Mouse (Mus musculus) heart, embryonic 15.5 days (tissue): ENCODE results near the gene Rrbp1. TPM values are rescaled to one million over a fixed set of nuclear protein-coding genes. Genes with fewer than 3 reads are reported as not detected.

Source experiments
- ATAC-seq: fragments of 200-750 bp; cut with Nextera tagmentation; replicated peaks from 2 replicates; pipeline ENCODE4 v1.8.0; 2017; ENCODE audit warnings: low read depth, moderate TSS enrichment; ENCODE audit not compliant: insufficient number of reproducible peaks, insufficient read depth, low FRiP score
- H3K27ac ChIP-seq: fragments of 300-500 bp; sonication (generic); 2 replicates; pipeline ENCODE4 v1.5.1; 2015; ENCODE audit warnings: mild to moderate bottlenecking, inconsistent platforms
- H3K27me3 ChIP-seq: fragments of 300-500 bp; sonication (generic); 2 replicates; pipeline ENCODE4 v1.6.1; 2015; ENCODE audit warnings: inconsistent platforms
- H3K36me3 ChIP-seq: fragments of 300-500 bp; sonication (generic); 2 replicates; pipeline ENCODE4 v1.6.1; 2015; ENCODE audit warnings: mild to moderate bottlenecking, inconsistent platforms
- H3K4me1 ChIP-seq: fragments of 300-500 bp; sonication (generic); replicated peaks from 2 replicates; pipeline ENCODE4 v1.6.1; 2015; ENCODE audit warnings: inconsistent platforms
- H3K4me2 ChIP-seq: fragments of 300-500 bp; sonication (generic); 2 replicates; pipeline ENCODE4 v1.6.1; 2015; ENCODE audit warnings: inconsistent platforms, mild to moderate bottlenecking, moderate library complexity
- H3K4me3 ChIP-seq: fragments of 300-500 bp; sonication (generic); 2 replicates; pipeline ENCODE4 v1.5.1; 2015; ENCODE audit warnings: mild to moderate bottlenecking, inconsistent platforms
- H3K9ac ChIP-seq: fragments of 300-500 bp; sonication (generic); 2 replicates; pipeline ENCODE4 v1.6.1; 2015; ENCODE audit warnings: mild to moderate bottlenecking, inconsistent platforms
- H3K9me3 ChIP-seq: fragments of 300-500 bp; sonication (generic); replicated peaks from 2 replicates; pipeline ENCODE4 v1.6.1; 2016; ENCODE audit warnings: inconsistent platforms
- WGBS: fragments of 180-500 bp; shearing (Covaris S2); methylation state at CpG from one replicate; pipeline ENCODE4 v1.1.7; 2015; ENCODE audit warnings: mixed read lengths; 5-methylcytosine and 5-hydroxymethylcytosine counted together
- polyA plus RNA-seq: library from polyadenylated mRNA; unstranded; fragments of >200 nt; fragmentation: Nextera tagmentation; extraction: Ambion mirVana; gene quantifications from 2 replicates; pipeline ENCODE4 v1.2.1, GENCODE M21; 2015

Gene Rrbp1
- polyA plus RNA-seq, 1 experiment from 2014 or later: 59.2 TPM

- Histone ChIP-seq H3K9me3 (no peaks in the 10 kb centered on the region), H3K9ac (no peak overlapping the region), H3K4me2 (peak overlapping the region; percentile 11), H3K27ac (peak overlapping the region; percentile 50), H3K27me3 (no peaks in the 10 kb centered on the region), H3K4me3 (no peak overlapping the region), H3K4me1 (peaks cover 70% of the 10 kb centered on the region), H3K36me3 (no peaks in the 10 kb centered on the region)
- ATAC-seq: peak; percentile 34; the same call in 1 of the 2 replicates
- WGBS: 39% methylated on average over 6 of the region's 6 CpGs
Observed at GRCm38 (mm10) chr2:144005166-144005955, 5.7 kb downstream of the Rrbp1 start.

- Histone ChIP-seq H3K9me3 (no peaks in the 10 kb centered on the region), H3K4me2 (no peak overlapping the region), H3K27ac (no peak overlapping the region), H3K4me1 (peaks cover 59% of the 10 kb centered on the region), H3K27me3 (no peaks in the 10 kb centered on the region), H3K36me3 (no peaks in the 10 kb centered on the region), H3K9ac (no peak overlapping the region), H3K4me3 (no peak overlapping the region)
- 33% methylated on average over 2 of the region's 2 CpGs for WGBS
- ATAC-seq: no peak
Observed at GRCm38 (mm10) chr2:144003544-144003943, 7.5 kb downstream of the Rrbp1 start.

GRCm38 (mm10) chr2:144002229-144002984 is 8.7 kb downstream of the Rrbp1 start:
- H3K4me3 ChIP-seq: no peak overlapping the region
- no peaks in the 10 kb centered on the region for H3K36me3 ChIP-seq
- no peaks in the 10 kb centered on the region for H3K9me3 ChIP-seq
- no peak overlapping the region for H3K9ac ChIP-seq
- 81% methylated on average over 5 of the region's 5 CpGs for WGBS
- H3K27ac ChIP-seq: no peak overlapping the region
- no peaks in the 10 kb centered on the region for H3K27me3 ChIP-seq
- ATAC-seq: no peak
- H3K4me1 ChIP-seq: peaks cover 53% of the 10 kb centered on the region
- no peak overlapping the region for H3K4me2 ChIP-seq

- peak overlapping the region; percentile 44 for H3K27ac ChIP-seq
- H3K4me1 ChIP-seq: peaks cover 32% of the 10 kb centered on the region
- no peak overlapping the region for H3K4me3 ChIP-seq
- H3K9me3 ChIP-seq: no peaks in the 10 kb centered on the region
- no peaks in the 10 kb centered on the region for H3K36me3 ChIP-seq
- whole genome bisulfite sequencing: 76% methylated on average over 1 of the region's 1 CpGs
- no peak overlapping the region for H3K9ac ChIP-seq
- H3K27me3 ChIP-seq: no peaks in the 10 kb centered on the region
- H3K4me2 ChIP-seq: no peak overlapping the region
- no peak for ATAC-seq
Observed at GRCm38 (mm10) chr2:143992977-143993376, 18.1 kb downstream of the Rrbp1 start.

- H3K4me3 ChIP-seq: no peak overlapping the region
- WGBS: 74% methylated on average over 7 of the region's 7 CpGs
- H3K9me3 ChIP-seq: no peaks in the 10 kb centered on the region
- H3K27ac ChIP-seq: no peak overlapping the region; the same call in 1 of the 2 replicates
- no peak for ATAC-seq
- peaks cover 32% of the 10 kb centered on the region for H3K4me1 ChIP-seq
- no peaks in the 10 kb centered on the region for H3K36me3 ChIP-seq
- no peaks in the 10 kb centered on the region for H3K27me3 ChIP-seq
- H3K4me2 ChIP-seq: no peak overlapping the region
- no peak overlapping the region for H3K9ac ChIP-seq
Observed at GRCm38 (mm10) chr2:143991964-143992672, 18.9 kb downstream of the Rrbp1 start.

GRCm38 (mm10) chr2:143990997-143991396 is 20.1 kb downstream of the Rrbp1 start:
- ATAC-seq: no peak
- H3K27ac ChIP-seq: no peak overlapping the region
- WGBS: 21% methylated on average over 1 of the region's 1 CpGs

GRCm38 (mm10) chr2:143988016-143988415 is 23.0 kb downstream of the Rrbp1 start:
- no peak for ATAC-seq
- 87% methylated on average over 3 of the region's 3 CpGs for WGBS
- H3K27me3 ChIP-seq: no peaks in the 10 kb centered on the region

More at GRCm38 (mm10) chr2:143990997-143991396, 20.1 kb downstream of the Rrbp1 start:
- Histone ChIP-seq H3K36me3 (peaks cover 4% of the 10 kb centered on the region; the same call in 1 of the 2 replicates), H3K9ac (no peak overlapping the region), H3K4me1 (peaks cover 32% of the 10 kb centered on the region), H3K4me3 (no peak overlapping the region), H3K27me3 (no peaks in the 10 kb centered on the region), H3K4me2 (no peak overlapping the region), H3K9me3 (no peaks in the 10 kb centered on the region)

GRCm38 (mm10) chr2:143987485-143987884 is 23.6 kb downstream of the Rrbp1 start:
- Histone ChIP-seq H3K36me3 (peaks cover 9% of the 10 kb centered on the region; the same call in 1 of the 2 replicates), H3K4me3 (no peak overlapping the region), H3K27me3 (no peaks in the 10 kb centered on the region), H3K9ac (no peak overlapping the region), H3K27ac (no peak overlapping the region), H3K4me1 (peaks cover 24% of the 10 kb centered on the region), H3K4me2 (no peak overlapping the region), H3K9me3 (no peaks in the 10 kb centered on the region)
- ATAC-seq: no peak
- WGBS: 67% methylated on average over 2 of the region's 2 CpGs

More at GRCm38 (mm10) chr2:143988016-143988415, 23.0 kb downstream of the Rrbp1 start:
- Histone ChIP-seq H3K9me3 (no peaks in the 10 kb centered on the region), H3K4me2 (no peak overlapping the region), H3K27ac (no peak overlapping the region), H3K4me1 (peaks cover 30% of the 10 kb centered on the region), H3K36me3 (peaks cover 9% of the 10 kb centered on the region; the same call in 1 of the 2 replicates), H3K4me3 (no peak overlapping the region), H3K9ac (no peak overlapping the region)

- no peak overlapping the region for H3K4me3 ChIP-seq
- H3K9ac ChIP-seq: no peak overlapping the region
- no peak overlapping the region for H3K27ac ChIP-seq
- no peaks in the 10 kb centered on the region for H3K27me3 ChIP-seq
- H3K4me2 ChIP-seq: no peak overlapping the region
- 51% methylated on average over 2 of the region's 2 CpGs for WGBS
- H3K9me3 ChIP-seq: no peaks in the 10 kb centered on the region
- peaks cover 9% of the 10 kb centered on the region for H3K4me1 ChIP-seq
- H3K36me3 ChIP-seq: peaks cover 9% of the 10 kb centered on the region; the same call in 1 of the 2 replicates
- no peak for ATAC-seq
Observed at GRCm38 (mm10) chr2:143983482-143983881, 27.6 kb downstream of the Rrbp1 start.

GRCm38 (mm10) chr2:143982901-143983300 is 28.2 kb downstream of the Rrbp1 start:
- H3K27ac ChIP-seq: no peak overlapping the region
- H3K4me1 ChIP-seq: peaks cover 9% of the 10 kb centered on the region
- no peak overlapping the region for H3K4me3 ChIP-seq
- no peak for ATAC-seq
- H3K9me3 ChIP-seq: no peaks in the 10 kb centered on the region
- 41% methylated on average over 3 of the region's 3 CpGs for WGBS
- H3K4me2 ChIP-seq: no peak overlapping the region
- H3K36me3 ChIP-seq: peaks cover 9% of the 10 kb centered on the region; the same call in 1 of the 2 replicates
- H3K9ac ChIP-seq: no peak overlapping the region
- no peaks in the 10 kb centered on the region for H3K27me3 ChIP-seq

GRCm38 (mm10) chr2:143982152-143982551 is 28.9 kb downstream of the Rrbp1 start:
- no peak for ATAC-seq
- Histone ChIP-seq H3K4me2 (no peak overlapping the region), H3K4me1 (peaks cover 9% of the 10 kb centered on the region), H3K27me3 (no peaks in the 10 kb centered on the region), H3K9me3 (no peaks in the 10 kb centered on the region), H3K27ac (no peak overlapping the region), H3K9ac (no peak overlapping the region), H3K4me3 (no peak overlapping the region), H3K36me3 (peaks cover 9% of the 10 kb centered on the region; the same call in 1 of the 2 replicates)
- WGBS: 79% methylated on average over 4 of the region's 4 CpGs
